Mouse (Mus musculus): ENCODE data around the gene Pitpnm1.

The Pitpnm1 gene

DNA sequence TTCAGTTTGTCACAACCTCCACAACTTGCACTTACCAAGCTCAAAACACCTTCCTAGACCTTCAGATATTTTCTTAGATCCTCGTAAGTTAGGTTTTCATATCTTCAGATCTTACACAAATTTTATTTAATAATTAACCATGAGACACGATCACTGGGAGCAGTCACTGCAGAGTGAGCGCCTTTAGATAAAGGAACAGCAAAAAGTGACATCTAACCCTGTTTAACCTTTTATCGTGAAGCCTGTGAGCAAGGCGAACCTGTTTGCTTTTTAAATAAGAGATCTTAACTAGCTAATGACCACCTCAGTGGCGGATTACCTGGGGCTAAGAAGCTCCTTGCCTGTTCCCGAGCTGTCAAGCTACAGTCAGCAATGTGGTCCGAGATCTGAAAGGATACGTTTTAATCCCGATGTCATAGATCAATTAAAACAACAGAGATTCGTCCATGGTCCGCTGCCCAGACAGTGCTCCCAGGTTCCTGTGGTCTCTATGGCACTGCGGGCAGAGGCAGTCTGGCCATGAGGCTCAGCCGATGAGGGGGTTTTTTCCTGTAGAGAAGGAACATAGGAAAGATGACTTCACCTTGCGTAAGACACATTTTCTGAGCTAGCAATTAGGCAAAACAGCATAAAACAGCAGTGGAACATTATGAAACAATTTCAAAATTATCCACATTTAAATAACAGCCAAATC, 30.9 kb upstream of the Pitpnm1 start:
- DNase-seq = no peak

GRCm38 (mm10) chr19:4070311-4070710, 29.5 kb upstream of the Pitpnm1 start:
- no peak for DNase-seq

- DNase-seq = no peak
These were observed 29.0 kb upstream of the Pitpnm1 start for GRCm38 (mm10) chr19:4070756-4071155.

DNA sequence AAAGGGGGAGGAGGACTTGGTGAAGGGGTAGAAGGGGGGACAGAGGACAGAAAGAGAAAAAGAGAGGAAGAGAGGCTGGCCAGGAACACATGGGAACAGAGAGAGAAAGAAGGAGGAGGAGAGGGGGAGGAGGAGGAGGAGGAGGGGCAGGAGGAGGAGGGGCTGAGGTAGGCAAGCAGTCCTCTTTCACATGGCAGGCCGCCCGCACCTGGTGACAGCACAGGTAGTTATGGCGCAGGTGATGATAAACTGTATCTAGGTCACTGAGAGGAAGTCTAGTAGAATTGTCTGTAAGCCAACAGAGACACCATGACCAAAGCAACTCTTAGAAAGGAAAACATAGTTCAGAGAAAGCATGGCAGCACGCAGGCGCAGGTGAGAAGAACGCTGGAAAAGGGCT, 28.4 kb upstream of the Pitpnm1 start:
- DNase-seq = no peak

- peak; percentile 36 for DNase-seq
These were observed 26.9 kb upstream of the Pitpnm1 start for GRCm38 (mm10) chr19:4072706-4073424.

GRCm38 (mm10) chr19:4075531-4075930, 24.3 kb upstream of the Pitpnm1 start:
- DNase-seq = peak; percentile 29

GRCm38 (mm10) chr19:4079594-4079993, 20.2 kb upstream of the Pitpnm1 start:
- DNase-seq = no peak

GRCm38 (mm10) chr19:4080511-4081009, 19.2 kb upstream of the Pitpnm1 start:
- no peak for DNase-seq

- no peak for DNase-seq
These were observed 18.4 kb upstream of the Pitpnm1 start, which contains the start of gene Cabp2 for GRCm38 (mm10) chr19:4081394-4081793. Gene Cabp2 (plus strand): TSS chr19:4081578.

DNA sequence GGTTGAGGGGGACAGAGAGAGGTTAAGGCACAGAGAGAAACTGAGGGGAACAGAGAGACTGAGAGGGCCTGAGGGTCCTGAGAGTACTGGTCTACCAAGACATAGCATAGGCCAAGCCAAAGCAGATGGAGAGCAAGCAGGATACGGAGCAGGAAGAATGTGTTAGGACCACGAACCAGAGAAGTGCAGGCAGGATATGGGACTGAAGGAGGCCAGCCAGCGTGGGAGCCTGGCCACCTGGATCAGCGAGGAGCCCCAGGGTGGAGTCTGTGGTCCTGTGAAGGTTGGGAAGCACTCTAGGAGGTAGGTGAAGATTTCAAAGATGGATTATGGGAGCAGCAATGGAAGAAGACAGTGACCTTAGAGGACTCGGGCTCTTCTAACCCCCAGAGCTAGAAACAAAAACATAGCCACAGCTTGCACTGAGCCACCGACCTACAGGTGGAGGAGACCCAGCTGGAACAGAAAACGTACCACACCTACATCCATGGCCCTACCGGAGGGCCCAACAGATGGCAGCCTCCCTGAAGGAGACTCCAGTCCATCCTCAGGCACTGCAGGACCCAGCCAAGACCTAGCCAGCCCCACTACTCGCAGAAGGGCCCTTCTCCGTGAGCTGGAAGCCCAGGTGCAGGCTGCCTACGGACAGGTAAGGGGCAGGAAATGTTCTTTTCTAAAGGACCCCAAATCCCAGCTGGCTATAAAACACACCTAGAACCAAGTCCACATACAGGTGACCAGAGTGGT, 17.4 kb upstream of the Pitpnm1 start:
- DNase-seq = no peak

DNA sequence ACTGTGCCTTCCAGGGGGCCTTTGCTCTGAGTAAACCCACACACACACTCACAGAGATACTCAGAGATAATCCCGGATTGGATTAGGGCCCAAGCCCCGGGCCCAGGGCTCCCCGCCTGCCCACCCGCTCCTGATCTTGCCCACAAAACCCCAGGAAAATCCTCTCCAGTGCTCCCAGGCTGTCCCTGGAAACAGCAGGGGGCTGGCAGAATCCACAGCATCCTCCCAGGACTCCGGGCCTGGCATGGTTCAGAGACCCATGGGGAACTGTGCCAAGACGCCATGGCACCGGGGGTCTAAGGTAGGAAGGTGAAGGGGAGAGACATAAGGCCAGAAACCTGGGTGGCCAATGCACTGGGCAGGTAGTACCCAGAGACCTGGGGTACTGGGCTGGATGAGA, 16.5 kb upstream of the Pitpnm1 start:
- DNase-seq = no peak

DNA sequence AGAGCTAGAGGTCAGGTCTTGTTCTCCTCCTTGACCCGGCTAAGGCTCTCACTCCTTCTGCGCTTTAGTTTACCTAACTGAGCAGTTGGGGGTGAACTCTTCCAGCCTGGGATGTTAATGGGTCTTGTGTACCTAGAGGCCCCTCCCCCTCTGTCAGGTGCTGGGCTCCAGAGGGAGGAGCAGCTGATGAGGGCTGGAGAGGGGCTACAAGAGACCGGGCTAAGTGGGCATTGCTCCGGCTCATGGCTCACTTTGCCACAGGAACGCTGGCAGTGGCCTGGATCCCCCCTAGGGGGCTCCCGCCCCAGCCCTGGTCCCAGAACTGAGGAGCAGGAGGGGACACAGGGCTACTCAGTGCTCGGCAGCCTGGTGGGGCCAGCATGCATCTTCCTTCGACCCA, 16.0 kb upstream of the Pitpnm1 start:
- no peak for DNase-seq

- DNase-seq = peak; percentile 39
These were observed 14.8 kb upstream of the Pitpnm1 start for GRCm38 (mm10) chr19:4084984-4085383.

DNA sequence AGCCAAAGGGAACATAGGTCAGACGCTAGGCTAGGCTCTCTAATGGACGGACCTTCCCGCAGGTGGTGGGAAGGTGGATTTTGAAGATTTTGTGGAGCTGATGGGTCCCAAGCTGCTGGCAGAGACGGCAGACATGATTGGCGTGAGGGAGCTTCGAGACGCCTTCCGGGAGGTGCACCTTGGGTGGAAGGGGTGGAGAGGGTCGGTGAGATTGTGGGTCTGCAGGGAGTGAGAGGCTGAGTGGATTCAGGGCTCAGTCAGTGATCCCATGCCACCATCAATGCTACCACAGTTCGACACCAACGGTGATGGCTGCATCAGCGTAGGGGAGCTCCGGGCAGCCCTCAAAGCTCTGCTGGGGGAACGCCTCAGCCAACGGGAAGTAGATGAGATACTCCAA, 13.6 kb upstream of the Pitpnm1 start:
- no peak for DNase-seq

DNA sequence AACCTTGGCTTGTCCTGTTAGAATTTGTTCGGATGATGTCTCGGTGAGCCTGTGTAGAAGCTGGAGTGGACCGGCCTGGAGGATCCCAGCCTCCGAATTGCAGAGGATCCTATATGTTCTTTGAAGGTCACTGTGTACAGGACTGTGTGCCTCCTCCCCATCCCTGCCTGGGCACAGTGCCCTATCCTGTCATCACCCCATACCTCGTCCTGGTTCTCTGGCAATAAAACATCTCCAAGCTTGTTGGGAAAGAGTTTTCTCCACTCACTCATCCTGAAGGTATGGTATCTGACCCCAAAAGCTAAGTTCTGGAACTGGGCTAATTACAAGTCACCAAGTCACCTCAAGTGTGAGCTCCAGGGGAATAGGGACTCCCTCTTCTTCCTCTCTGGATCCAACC, 12.7 kb upstream of the Pitpnm1 start:
- DNase-seq = no peak

DNA sequence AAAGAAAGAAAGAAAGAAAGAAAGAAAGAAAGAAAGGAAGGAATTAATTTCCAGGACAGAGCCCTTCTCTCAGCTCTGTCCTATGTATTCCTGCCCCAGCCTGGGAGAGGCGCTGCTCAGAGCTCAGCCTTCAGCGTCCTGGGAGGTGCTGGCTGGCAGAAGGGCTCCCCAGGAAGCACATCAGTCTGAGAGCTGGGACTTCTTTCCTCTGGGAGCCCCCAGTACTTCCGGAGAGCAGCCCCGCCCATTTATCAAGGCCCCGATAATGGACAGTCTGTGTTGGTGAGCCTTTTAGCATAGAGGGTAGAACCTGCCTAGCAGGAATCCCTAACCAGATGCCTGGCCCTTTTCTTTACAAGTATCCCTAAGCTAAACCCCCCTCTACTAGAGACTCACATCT, 11.7 kb upstream of the Pitpnm1 start:
- no peak for DNase-seq

- no peak for DNase-seq
These were observed 10.7 kb upstream of the Pitpnm1 start for GRCm38 (mm10) chr19:4089128-4089527.

- DNase-seq = no peak
These were observed 9.4 kb upstream of the Pitpnm1 start for GRCm38 (mm10) chr19:4090446-4090845.

- DNase-seq = no peak
These were observed 8.4 kb upstream of the Pitpnm1 start for GRCm38 (mm10) chr19:4091383-4091782.

DNA sequence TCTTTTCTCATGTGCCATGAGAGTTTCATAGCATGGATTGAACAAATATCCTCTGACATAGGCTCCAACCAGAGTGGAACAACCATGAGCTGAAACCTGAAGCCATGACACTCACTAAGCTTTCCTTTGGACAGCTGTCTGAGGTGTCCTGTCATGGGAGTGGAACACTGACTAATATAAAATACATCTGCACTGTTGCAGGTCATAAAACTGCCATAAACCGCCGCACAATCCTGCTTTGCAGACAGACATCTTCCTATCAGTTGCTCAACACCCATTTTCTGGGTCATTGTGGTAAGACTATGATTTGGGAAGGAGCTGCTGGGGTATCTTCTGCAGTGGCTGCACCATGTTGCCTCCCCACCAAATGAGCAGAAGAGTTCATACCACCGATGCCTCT, 7.0 kb upstream of the Pitpnm1 start:
- DNase-seq = no peak

DNA sequence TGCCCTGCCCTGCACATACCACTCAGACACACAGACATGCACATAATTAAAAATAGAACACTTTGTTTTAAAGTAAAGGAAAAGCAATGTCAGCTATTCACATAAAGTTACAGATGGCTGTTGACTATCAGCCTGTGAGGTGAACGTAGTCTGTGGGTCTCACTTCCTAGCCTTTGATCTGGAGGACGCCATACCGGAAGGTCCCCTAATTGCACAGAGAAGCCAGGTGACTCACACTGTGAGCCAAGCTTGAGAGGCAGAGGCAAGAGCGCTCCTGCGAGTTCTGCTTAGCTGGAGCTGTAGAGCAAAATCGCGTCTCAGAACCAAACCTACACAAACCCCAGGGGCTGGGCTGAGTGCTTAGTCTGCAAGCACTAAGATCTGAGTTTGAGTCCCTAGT, 6.0 kb upstream of the Pitpnm1 start:
- DNase-seq = no peak

DNA sequence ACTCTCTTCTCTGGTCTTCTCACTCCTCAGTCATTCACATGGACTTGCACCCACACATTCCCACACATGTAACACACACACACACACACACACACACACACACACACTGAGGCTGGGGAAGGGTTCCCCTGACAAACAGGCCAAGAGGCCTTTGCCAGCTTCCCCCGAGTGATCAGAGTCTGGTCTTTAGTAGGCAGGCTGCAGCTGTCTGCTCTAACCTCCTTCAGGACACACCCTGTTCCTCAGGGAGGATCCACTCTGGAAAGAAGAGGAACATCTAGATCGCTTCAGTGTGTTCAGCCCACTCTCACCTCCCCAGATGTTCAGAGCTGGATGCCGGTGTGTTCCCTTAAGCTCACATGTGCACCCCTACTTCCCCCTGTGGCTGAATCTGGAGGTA, 5.5 kb upstream of the Pitpnm1 start:
- no peak for DNase-seq

GRCm38 (mm10) chr19:4094774-4095303, 5.0 kb upstream of the Pitpnm1 start:
- DNase-seq = no peak

Measured in kidney, adult 11 months (tissue).